Mouse (Mus musculus) hindbrain, embryonic 15.5 days (tissue): Measurements from ENCODE around the gene Il21r. TPM values are rescaled to one million over a fixed set of nuclear protein-coding genes. Genes with fewer than 3 reads are reported as not detected.

Experiments used
- ATAC-seq: fragments of 200-750 bp; cut with Nextera tagmentation; 2 replicates; pipeline ENCODE4 v1.8.0; 2017; ENCODE audit warnings: low read depth, moderate number of reproducible peaks, moderate TSS enrichment; ENCODE audit not compliant: low FRiP score
- H3K27ac ChIP-seq: fragments of 300-500 bp; sonication (generic); replicated peaks from 2 replicates; pipeline ENCODE4 v1.5.1; 2015; ENCODE audit warnings: mild to moderate bottlenecking, inconsistent platforms
- H3K27me3 ChIP-seq: fragments of 300-500 bp; sonication (generic); 2 replicates; pipeline ENCODE4 v1.6.1; 2015; ENCODE audit warnings: control low read depth, inconsistent platforms
- H3K36me3 ChIP-seq: fragments of 300-500 bp; sonication (generic); 2 replicates; pipeline ENCODE4 v1.6.1; 2015; ENCODE audit warnings: control low read depth, inconsistent platforms
- H3K4me1 ChIP-seq: fragments of 300-500 bp; sonication (generic); replicated peaks from 2 replicates; pipeline ENCODE4 v1.6.1; 2015; ENCODE audit warnings: control low read depth, inconsistent platforms
- H3K4me2 ChIP-seq: fragments of 300-500 bp; sonication (generic); 2 replicates; pipeline ENCODE4 v1.6.1; 2015; ENCODE audit warnings: moderate library complexity, mild to moderate bottlenecking, inconsistent platforms
- H3K4me3 ChIP-seq: fragments of 300-500 bp; sonication (generic); 2 replicates; pipeline ENCODE4 v1.5.1; 2015; ENCODE audit warnings: mild to moderate bottlenecking, inconsistent platforms
- H3K9ac ChIP-seq: fragments of 300-500 bp; sonication (generic); 2 replicates; pipeline ENCODE4 v1.6.1; 2015; ENCODE audit warnings: inconsistent platforms
- H3K9me3 ChIP-seq: fragments of 300-500 bp; sonication (generic); 2 replicates; pipeline ENCODE4 v1.6.1; 2016; ENCODE audit warnings: control low read depth, inconsistent platforms
- WGBS: fragments of 180-500 bp; shearing (Covaris S2); methylation state at CpG from one replicate; pipeline ENCODE4 v1.1.7; 2015; 5-methylcytosine and 5-hydroxymethylcytosine counted together
- polyA plus RNA-seq: library from polyadenylated mRNA; unstranded; fragments of >200 nt; fragmentation: Nextera tagmentation; extraction: Ambion mirVana; gene quantifications from 2 replicates; pipeline ENCODE4 v1.2.1, GENCODE M21; 2015

The Il21r gene
- polyA plus RNA-seq, 1 experiment from 2014 or later, result 0.26 TPM

DNA sequence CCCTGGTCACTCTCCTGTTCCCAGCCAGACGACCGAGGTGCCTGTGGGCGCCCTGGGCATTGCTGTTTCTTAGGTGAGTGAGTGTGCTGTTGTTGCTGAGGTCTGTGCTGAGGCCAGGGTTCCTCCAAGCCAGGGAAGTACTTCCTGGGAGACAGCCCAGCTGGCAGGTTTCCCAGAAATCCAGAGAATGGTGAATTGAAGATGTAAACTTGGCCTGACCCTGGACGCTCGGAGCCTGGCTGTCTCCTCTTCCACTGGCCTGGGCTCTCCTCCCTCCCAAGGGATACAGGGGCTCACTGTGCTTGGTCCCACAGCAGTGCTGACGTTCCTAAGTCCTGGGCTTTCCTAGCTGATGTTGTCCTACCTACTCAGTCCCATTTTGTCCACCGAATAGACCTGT, 26.2 kb upstream of the Il21r start:
- Histone ChIP-seq H3K27me3 (no peaks in the 10 kb centered on the region), H3K9ac (no peak overlapping the region), H3K36me3 (no peaks in the 10 kb centered on the region), H3K4me2 (no peak overlapping the region), H3K9me3 (no peaks in the 10 kb centered on the region), H3K27ac (no peak overlapping the region), H3K4me3 (no peak overlapping the region), H3K4me1 (peaks cover 26% of the 10 kb centered on the region)
- 57% methylated on average over 7 of the region's 7 CpGs for WGBS
- ATAC-seq, result peak; percentile 27; the same call in 1 of the 2 replicates

- Histone ChIP-seq H3K9ac (no peak overlapping the region), H3K36me3 (no peaks in the 10 kb centered on the region), H3K4me1 (peaks cover 22% of the 10 kb centered on the region), H3K4me3 (no peak overlapping the region), H3K9me3 (no peaks in the 10 kb centered on the region), H3K27ac (no peak overlapping the region), H3K4me2 (no peak overlapping the region), H3K27me3 (no peaks in the 10 kb centered on the region)
- 77% methylated on average over 11 of the region's 11 CpGs for WGBS
- ATAC-seq, result no peak
These were observed 25.6 kb upstream of the Il21r start for GRCm38 (mm10) chr7:125577486-125578088.

DNA sequence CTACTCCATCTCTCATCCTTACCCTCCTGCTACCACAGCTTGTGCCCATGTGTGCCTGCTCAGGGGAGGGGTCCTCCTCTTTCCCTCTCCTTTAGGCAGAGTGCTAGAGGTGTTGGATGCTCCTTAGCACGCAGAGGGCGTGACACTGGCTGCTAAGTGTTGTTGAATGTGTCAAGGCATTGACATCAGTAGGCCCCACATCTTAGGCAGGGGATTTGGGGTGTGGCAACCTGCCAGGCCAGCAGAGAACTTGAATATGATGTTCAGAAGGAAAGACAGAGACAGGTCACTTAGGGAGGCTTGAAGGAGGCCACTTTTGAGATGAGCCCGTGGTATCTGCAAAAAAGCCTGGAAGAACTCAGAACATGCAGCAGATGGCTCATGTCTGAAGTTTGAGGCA, 25.1 kb upstream of the Il21r start:
- Histone ChIP-seq H3K4me2 (no peak overlapping the region), H3K9ac (no peak overlapping the region), H3K4me1 (peaks cover 22% of the 10 kb centered on the region), H3K36me3 (no peaks in the 10 kb centered on the region), H3K27ac (no peak overlapping the region), H3K4me3 (no peak overlapping the region), H3K9me3 (no peaks in the 10 kb centered on the region), H3K27me3 (no peaks in the 10 kb centered on the region)
- 80% methylated on average over 3 of the region's 3 CpGs for WGBS
- no peak for ATAC-seq

- H3K4me1 ChIP-seq, result peaks cover 22% of the 10 kb centered on the region
- no peaks in the 10 kb centered on the region for H3K27me3 ChIP-seq
- no peak overlapping the region for H3K9ac ChIP-seq
- H3K27ac ChIP-seq, result no peak overlapping the region
- WGBS, result 81% methylated on average over 9 of the region's 9 CpGs
- H3K4me3 ChIP-seq, result no peak overlapping the region
- H3K4me2 ChIP-seq, result no peak overlapping the region
- H3K36me3 ChIP-seq, result no peaks in the 10 kb centered on the region
- ATAC-seq, result no peak
- H3K9me3 ChIP-seq, result no peaks in the 10 kb centered on the region
These were observed 23.5 kb upstream of the Il21r start for GRCm38 (mm10) chr7:125579545-125580219.

GRCm38 (mm10) chr7:125580220-125580549, 23.0 kb upstream of the Il21r start:
- no peak for ATAC-seq
- no peaks in the 10 kb centered on the region for H3K9me3 ChIP-seq
- no peak overlapping the region for H3K4me3 ChIP-seq
- no peak overlapping the region for H3K4me2 ChIP-seq
- no peak overlapping the region for H3K27ac ChIP-seq
- 93% methylated on average over 1 of the region's 1 CpGs for WGBS
- H3K9ac ChIP-seq, result no peak overlapping the region
- no peaks in the 10 kb centered on the region for H3K27me3 ChIP-seq
- H3K4me1 ChIP-seq, result peaks cover 22% of the 10 kb centered on the region
- H3K36me3 ChIP-seq, result no peaks in the 10 kb centered on the region

DNA sequence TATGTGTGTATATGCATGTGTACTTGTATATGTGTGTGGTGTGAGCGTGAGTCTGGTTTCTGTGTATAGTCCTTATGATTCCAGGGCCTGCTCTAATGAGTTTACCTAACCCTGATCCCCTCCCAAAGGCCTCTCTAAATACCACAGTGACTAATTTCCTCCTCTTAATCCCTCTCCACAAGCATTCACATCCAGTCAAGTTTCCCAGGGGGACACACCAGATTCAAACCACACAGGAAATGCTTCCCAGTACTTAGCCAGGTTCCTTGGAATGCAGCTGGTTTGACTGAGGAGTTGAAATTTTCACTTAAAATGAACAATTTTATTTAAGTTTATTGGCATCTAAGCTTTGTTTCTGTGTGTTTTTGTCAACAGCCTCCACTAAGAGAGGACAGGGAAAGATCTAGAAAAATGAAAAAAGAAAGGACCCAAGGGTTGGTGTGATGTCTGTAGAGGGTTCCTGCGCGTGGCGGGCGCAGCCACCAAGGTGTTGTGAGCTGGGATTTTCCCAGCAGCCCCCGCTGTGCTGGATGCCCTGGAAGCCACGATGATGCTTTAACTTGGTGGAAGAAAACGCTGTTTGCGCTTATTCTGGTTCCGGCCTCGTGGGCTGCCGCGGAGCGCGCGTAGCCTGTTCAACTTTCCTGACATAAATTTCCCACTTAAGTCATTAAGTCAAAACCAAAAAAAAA, 22.5 kb upstream of the Il21r start:
- Histone ChIP-seq H3K9ac (peak overlapping the region; percentile 48), H3K4me1 (peaks cover 22% of the 10 kb centered on the region), H3K27me3 (no peaks in the 10 kb centered on the region), H3K4me2 (peak overlapping the region; percentile 94), H3K36me3 (no peaks in the 10 kb centered on the region), H3K27ac (no peak overlapping the region), H3K4me3 (peak overlapping the region; percentile 47), H3K9me3 (no peaks in the 10 kb centered on the region)
- no peak for ATAC-seq
- 8% methylated on average over 16 of the region's 16 CpGs for WGBS

DNA sequence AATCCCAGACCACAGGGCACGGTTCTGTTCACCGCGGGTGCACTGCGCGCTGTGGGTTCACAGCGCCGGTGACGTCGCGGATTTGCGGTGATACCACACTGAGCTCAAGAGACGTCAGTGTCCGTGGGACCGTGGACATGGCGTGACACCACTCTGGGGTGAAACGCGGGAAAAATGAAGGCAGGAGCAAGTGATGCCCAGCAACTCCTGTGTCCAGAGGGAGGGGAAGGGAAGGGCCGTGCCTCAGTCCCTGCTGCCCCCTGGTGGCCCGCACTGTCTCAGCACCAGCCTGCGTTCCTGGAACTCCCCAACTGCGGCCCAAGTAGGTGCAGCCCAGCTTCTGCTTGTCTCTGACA, 21.9 kb upstream of the Il21r start:
- Histone ChIP-seq H3K4me1 (peaks cover 22% of the 10 kb centered on the region), H3K27ac (no peak overlapping the region), H3K9me3 (no peaks in the 10 kb centered on the region), H3K4me2 (peak overlapping the region; percentile 94), H3K9ac (peak overlapping the region; percentile 48), H3K27me3 (no peaks in the 10 kb centered on the region), H3K4me3 (peak overlapping the region; percentile 47), H3K36me3 (no peaks in the 10 kb centered on the region)
- WGBS, result 2% methylated on average over 21 of the region's 21 CpGs
- ATAC-seq, result peak; percentile 80

GRCm38 (mm10) chr7:125583325-125584004, 19.8 kb upstream of the Il21r start:
- no peaks in the 10 kb centered on the region for H3K9me3 ChIP-seq
- no peak overlapping the region for H3K9ac ChIP-seq
- H3K4me1 ChIP-seq, result peaks cover 6% of the 10 kb centered on the region
- H3K36me3 ChIP-seq, result no peaks in the 10 kb centered on the region
- no peaks in the 10 kb centered on the region for H3K27me3 ChIP-seq
- no peak for ATAC-seq
- H3K27ac ChIP-seq, result no peak overlapping the region
- H3K4me2 ChIP-seq, result no peak overlapping the region
- 75% methylated on average over 6 of the region's 6 CpGs for WGBS
- H3K4me3 ChIP-seq, result no peak overlapping the region

DNA sequence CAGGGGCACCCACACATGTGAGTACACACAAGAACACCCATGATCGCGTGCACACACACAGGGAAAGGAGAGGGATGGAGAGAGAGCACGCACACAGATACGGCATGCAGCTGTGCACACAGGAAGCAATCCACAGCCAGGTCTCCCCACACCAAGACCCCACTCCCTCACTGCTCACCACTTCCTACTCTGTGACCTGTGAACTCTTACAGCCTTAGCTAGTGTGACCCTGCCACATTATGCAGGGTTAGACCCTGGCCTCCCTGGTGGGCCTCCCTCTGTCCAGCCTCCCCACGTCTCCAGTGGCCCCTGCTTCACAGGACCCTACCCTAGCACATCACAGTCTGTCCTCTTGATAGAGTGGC, 19.2 kb upstream of the Il21r start:
- Histone ChIP-seq H3K36me3 (no peaks in the 10 kb centered on the region), H3K27ac (no peak overlapping the region), H3K9me3 (no peaks in the 10 kb centered on the region), H3K4me1 (peaks cover 6% of the 10 kb centered on the region), H3K9ac (no peak overlapping the region), H3K27me3 (no peaks in the 10 kb centered on the region), H3K4me2 (no peak overlapping the region), H3K4me3 (no peak overlapping the region)
- ATAC-seq, result no peak
- WGBS, result 91% methylated on average over 5 of the region's 5 CpGs

DNA sequence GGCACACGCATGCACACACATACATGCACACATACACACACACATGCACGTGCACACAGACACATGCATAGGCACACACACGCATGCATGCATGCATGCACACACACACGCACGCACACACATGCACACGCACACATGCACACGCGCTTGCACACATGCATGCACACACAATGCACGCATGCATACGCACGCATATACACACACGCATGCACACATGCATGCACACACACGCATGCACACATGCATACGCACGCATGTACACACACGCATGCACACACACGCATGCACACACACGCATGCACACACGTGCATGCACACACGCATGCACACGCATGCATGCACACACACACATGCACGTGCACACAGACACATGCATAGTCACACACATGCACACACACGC, 16.9 kb upstream of the Il21r start:
- no peak overlapping the region for H3K4me3 ChIP-seq
- H3K27ac ChIP-seq, result no peak overlapping the region
- no peak overlapping the region for H3K9ac ChIP-seq
- ATAC-seq, result no peak
- H3K36me3 ChIP-seq, result no peaks in the 10 kb centered on the region
- H3K9me3 ChIP-seq, result no peaks in the 10 kb centered on the region
- H3K27me3 ChIP-seq, result no peaks in the 10 kb centered on the region
- no peaks in the 10 kb centered on the region for H3K4me1 ChIP-seq
- 98% methylated on average over 23 of the region's 23 CpGs for WGBS
- H3K4me2 ChIP-seq, result no peak overlapping the region

GRCm38 (mm10) chr7:125588721-125589120, 14.5 kb upstream of the Il21r start:
- H3K36me3 ChIP-seq, result no peaks in the 10 kb centered on the region
- no peak for ATAC-seq
- no peaks in the 10 kb centered on the region for H3K4me1 ChIP-seq
- H3K4me3 ChIP-seq, result no peak overlapping the region
- no peaks in the 10 kb centered on the region for H3K27me3 ChIP-seq
- H3K9ac ChIP-seq, result no peak overlapping the region
- no peak overlapping the region for H3K27ac ChIP-seq
- 93% methylated on average over 4 of the region's 4 CpGs for WGBS
- H3K4me2 ChIP-seq, result no peak overlapping the region
- H3K9me3 ChIP-seq, result no peaks in the 10 kb centered on the region

DNA sequence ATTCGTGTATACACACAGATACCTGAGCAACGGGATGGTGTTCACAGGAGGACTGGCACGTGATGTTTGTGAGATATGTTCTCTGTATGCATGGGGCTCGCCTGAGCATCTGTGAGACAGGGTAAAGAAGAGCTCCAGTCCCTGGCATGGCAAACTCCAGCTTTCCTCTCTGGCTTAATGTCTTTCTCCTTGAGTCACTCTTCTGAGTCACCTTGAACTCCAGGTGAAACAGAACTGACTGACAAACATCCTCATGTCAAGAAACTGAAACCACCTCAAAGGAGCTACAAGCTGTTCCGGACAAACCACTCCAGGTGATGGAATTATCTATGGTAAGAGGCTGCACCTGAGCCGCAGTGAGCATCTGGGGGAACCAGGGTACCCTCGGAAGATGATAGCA, 13.3 kb upstream of the Il21r start:
- no peak overlapping the region for H3K27ac ChIP-seq
- no peak overlapping the region for H3K9ac ChIP-seq
- no peak for ATAC-seq
- 90% methylated on average over 7 of the region's 7 CpGs for WGBS
- H3K4me1 ChIP-seq, result no peaks in the 10 kb centered on the region
- no peak overlapping the region for H3K4me3 ChIP-seq
- no peaks in the 10 kb centered on the region for H3K36me3 ChIP-seq
- no peaks in the 10 kb centered on the region for H3K9me3 ChIP-seq
- no peaks in the 10 kb centered on the region for H3K27me3 ChIP-seq
- H3K4me2 ChIP-seq, result no peak overlapping the region
